Mouse (Mus musculus) bone marrow macrophage, adult 2 months (primary cell): ENCODE data around the gene Ckap2.
A peak's percentile ranks its signal among the peaks of the same experiment; 100 is the strongest.

Source experiments
- CTCF ChIP-seq: IDR thresholded peaks from 2 replicates; pipeline ENCODE4 v1.5.1; 2012; ENCODE audit warnings: low read depth, mild to moderate bottlenecking, low read length, moderate library complexity
- POLR2A ChIP-seq: IDR thresholded peaks from 2 replicates; pipeline ENCODE4 v1.6.1; 2012; ENCODE audit warnings: mild to moderate bottlenecking, low read depth, low read length, borderline replicate concordance

DNA sequence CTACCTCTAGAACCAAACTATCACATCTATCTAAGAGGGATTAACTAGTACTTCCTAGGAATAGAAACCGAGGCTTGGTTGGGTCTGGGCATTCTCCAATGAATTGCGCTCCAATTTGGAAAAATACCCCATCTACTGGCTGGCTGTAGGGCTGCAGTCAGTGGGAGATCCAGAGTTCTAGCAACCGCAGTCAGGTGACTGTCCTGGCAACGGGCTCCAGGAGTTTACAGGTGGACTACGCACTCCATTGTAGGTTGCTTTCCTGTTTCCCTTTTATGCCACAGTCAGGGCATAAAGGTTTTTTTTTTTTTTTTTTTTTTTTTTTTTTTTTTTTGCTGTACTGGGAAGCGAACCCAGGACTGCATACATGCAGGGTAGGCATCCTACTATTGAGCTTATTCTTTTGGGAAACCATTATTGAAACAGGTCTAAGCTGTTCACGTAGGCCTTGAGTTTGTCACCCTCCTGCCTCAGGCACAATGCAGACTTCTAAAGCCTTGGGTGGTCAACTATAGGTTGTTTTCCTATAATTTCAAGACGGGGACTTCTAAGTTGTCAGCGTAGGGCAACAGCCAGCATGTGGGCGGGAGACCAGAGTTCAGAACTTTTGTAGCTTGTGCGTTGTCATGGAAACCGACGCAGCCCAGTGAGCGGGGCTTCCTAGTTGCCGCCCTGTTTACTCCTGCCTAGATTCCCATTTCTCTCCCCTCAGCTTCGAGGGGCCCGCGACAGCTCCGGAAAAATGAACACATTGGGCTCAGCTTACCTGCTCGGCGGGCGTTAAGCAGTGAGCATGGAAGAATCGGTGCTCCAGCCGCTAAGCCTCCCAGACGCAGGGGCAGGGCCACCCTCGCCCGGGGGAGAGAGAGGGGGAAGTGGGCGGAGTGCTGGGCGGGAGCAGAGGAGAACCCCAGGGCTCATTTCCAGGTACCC is 61.1 kb downstream of the Ckap2 start, which contains the start of gene Nek5:
- TF ChIP-seq CTCF (0 out of 2 replicates have a peak, but pooled peaks have one; percentile 5), POLR2A (no peak)
